Mouse (Mus musculus): Measurements from ENCODE around the gene Gm13090. TPM values are rescaled to one million over a fixed set of nuclear protein-coding genes. Genes with fewer than 3 reads are reported as not detected.

Gene Gm13090
- total and polyA plus RNA-seq, 2 experiments from 2014 or later, result 0.26 TPM; not detected in 1

DNA sequence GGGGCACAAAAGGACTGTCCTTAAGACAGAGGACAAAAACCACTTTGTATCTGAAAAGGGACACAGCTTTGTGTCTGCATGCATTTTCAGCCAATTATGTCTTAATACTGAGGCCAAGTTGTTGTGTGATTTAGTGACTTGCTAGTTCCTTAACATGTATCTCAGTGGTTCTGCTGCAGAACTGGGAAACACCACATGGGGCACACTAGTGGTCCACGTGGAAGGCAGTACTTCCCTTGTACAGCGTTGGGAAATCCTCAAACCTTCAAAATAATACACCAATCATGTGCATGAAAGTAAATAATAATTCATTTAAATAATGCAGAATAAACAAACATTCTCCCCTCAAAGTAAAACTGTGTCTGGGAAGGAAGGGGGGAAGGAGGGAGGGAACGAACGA lies 20.6 kb upstream of the Gm13090 start:
- no peaks in the 10 kb centered on the region for H3K4me1 ChIP-seq (ENCODE audit: control insufficient read depth, insufficient read depth)
- DNase-seq (ENCODE audit: low spot score) (no peak), ATAC-seq (ENCODE audit: insufficient read depth, low read depth) (no peak)
- H3K9ac ChIP-seq (replicated peaks; ENCODE audit: low read depth, low read length), result no peak overlapping the region
- TF ChIP-seq EP300 (IDR thresholded peaks at IDR 0.05; ENCODE audit: low read depth) (no peak), CTCF (IDR thresholded peaks at IDR 0.05; ENCODE audit: low read depth) (peak; percentile 22)
- peaks cover 40% of the 10 kb centered on the region for H3K36me3 ChIP-seq (replicated peaks; ENCODE audit: control insufficient read depth, insufficient read depth, low read length)
- no peak overlapping the region for H3K27ac ChIP-seq (ENCODE audit: low read depth)
- H3K4me3 ChIP-seq (ENCODE audit: low read depth, low read length), result no peak overlapping the region
- WGBS, result 60% methylated on average over 4 of the region's 4 CpGs
- H3K4me2 ChIP-seq (ENCODE audit: low read depth, low read length), result no peak overlapping the region
- H3K9me3 ChIP-seq (replicated peaks; ENCODE audit: control insufficient read depth, low read length), result no peaks in the 10 kb centered on the region
- no peaks in the 10 kb centered on the region for H3K27me3 ChIP-seq (ENCODE audit: control insufficient read depth, insufficient read depth, low read length)

GRCm38 (mm10) chr4:151070962-151071361 lies 18.4 kb upstream of the Gm13090 start:
- Histone ChIP-seq H3K4me1 (ENCODE audit: control insufficient read depth, insufficient read depth) (no peaks in the 10 kb centered on the region), H3K27ac (ENCODE audit: low read depth) (no peak overlapping the region), H3K4me3 (ENCODE audit: low read depth, low read length) (no peak overlapping the region), H3K9ac (replicated peaks; ENCODE audit: low read depth, low read length) (no peak overlapping the region), H3K36me3 (replicated peaks; ENCODE audit: control insufficient read depth, insufficient read depth, low read length) (peaks cover 40% of the 10 kb centered on the region), H3K27me3 (ENCODE audit: control insufficient read depth, insufficient read depth, low read length) (no peaks in the 10 kb centered on the region), H3K4me2 (ENCODE audit: low read depth, low read length) (no peak overlapping the region), H3K9me3 (replicated peaks; ENCODE audit: control insufficient read depth, low read length) (no peaks in the 10 kb centered on the region)
- no peak for ATAC-seq (ENCODE audit: insufficient read depth, low read depth)
- TF ChIP-seq CTCF (IDR thresholded peaks at IDR 0.05; ENCODE audit: low read depth), result no peak
- no peak for TF ChIP-seq EP300 (IDR thresholded peaks at IDR 0.05; ENCODE audit: low read depth)
- WGBS, result 76% methylated on average over 7 of the region's 7 CpGs
- DNase-seq (ENCODE audit: low spot score), result no peak

DNA sequence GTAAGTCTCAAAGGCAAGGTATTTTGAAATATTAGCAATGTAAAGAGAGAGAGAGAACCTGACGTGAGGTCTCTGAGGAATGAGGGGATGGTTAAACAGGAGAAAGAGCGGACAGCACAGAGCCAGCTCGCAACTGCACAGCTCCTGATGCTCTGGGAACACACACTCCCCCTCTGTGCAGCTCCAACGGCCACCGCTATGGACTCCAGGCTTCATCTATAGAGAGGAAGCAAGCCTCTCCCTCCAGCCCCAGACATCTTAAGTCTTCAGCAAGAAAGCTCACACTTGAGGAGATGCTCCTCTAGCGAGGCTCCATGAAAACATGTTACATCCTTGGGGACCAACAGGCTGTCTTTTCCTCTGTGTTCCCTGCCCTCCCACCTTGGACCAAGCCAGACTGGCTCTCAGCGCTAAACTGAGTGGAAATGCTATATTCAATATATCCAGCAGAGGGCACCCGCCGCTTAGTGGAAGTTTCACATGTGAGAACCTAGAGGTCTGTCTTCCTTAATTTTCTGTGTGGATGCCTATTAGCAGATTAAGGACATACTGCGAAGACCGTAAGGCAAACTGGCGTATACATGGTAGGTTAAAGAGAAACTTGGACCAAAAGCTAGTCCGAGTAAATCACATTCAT lies 16.1 kb upstream of the Gm13090 start:
- Histone ChIP-seq H3K4me1 (ENCODE audit: control insufficient read depth, insufficient read depth) (no peaks in the 10 kb centered on the region), H3K9me3 (replicated peaks; ENCODE audit: control insufficient read depth, low read length) (no peaks in the 10 kb centered on the region), H3K9ac (replicated peaks; ENCODE audit: low read depth, low read length) (no peak overlapping the region), H3K27ac (ENCODE audit: low read depth) (no peak overlapping the region), H3K36me3 (replicated peaks; ENCODE audit: control insufficient read depth, insufficient read depth, low read length) (peaks cover 39% of the 10 kb centered on the region), H3K4me2 (ENCODE audit: low read depth, low read length) (no peak overlapping the region), H3K4me3 (ENCODE audit: low read depth, low read length) (no peak overlapping the region), H3K27me3 (ENCODE audit: control insufficient read depth, insufficient read depth, low read length) (no peaks in the 10 kb centered on the region)
- 45% methylated on average over 13 of the region's 13 CpGs for WGBS
- ATAC-seq (ENCODE audit: insufficient read depth, low read depth) (peak; percentile 53), DNase-seq (ENCODE audit: low spot score) (peak; percentile 62)
- TF ChIP-seq CTCF (IDR thresholded peaks at IDR 0.05; ENCODE audit: low read depth), result peak; percentile 89
- TF ChIP-seq EP300 (IDR thresholded peaks at IDR 0.05; ENCODE audit: low read depth), result no peak

DNA sequence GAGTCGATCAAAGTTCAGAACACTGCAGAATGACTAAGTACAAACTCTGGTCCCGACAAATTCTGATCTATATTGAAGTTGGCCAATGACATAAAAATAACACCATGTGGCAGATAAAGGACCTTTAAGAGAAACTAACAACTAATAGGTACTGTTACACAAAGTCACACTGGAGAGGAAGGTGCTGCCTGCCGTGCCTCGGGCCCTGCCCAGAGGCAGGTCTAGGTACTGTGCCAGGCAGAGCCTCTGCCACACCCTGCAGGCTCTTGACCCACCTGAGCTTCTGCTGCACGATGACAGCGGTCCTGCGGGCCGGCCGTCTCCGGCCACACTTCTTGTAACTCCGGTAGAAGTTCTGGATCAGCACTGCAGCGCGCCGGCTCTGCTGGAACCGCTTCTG lies 14.6 kb upstream of the Gm13090 start:
- 78% methylated on average over 15 of the region's 15 CpGs for WGBS
- Histone ChIP-seq H3K4me1 (ENCODE audit: control insufficient read depth, insufficient read depth) (no peaks in the 10 kb centered on the region), H3K27ac (ENCODE audit: low read depth) (no peak overlapping the region), H3K9me3 (replicated peaks; ENCODE audit: control insufficient read depth, low read length) (no peaks in the 10 kb centered on the region), H3K27me3 (ENCODE audit: control insufficient read depth, insufficient read depth, low read length) (no peaks in the 10 kb centered on the region), H3K36me3 (replicated peaks; ENCODE audit: control insufficient read depth, insufficient read depth, low read length) (peaks cover 54% of the 10 kb centered on the region), H3K4me2 (ENCODE audit: low read depth, low read length) (no peak overlapping the region), H3K4me3 (ENCODE audit: low read depth, low read length) (no peak overlapping the region), H3K9ac (replicated peaks; ENCODE audit: low read depth, low read length) (no peak overlapping the region)
- no peak for TF ChIP-seq EP300 (IDR thresholded peaks at IDR 0.05; ENCODE audit: low read depth)
- TF ChIP-seq CTCF (IDR thresholded peaks at IDR 0.05; ENCODE audit: low read depth), result no peak
- ATAC-seq (ENCODE audit: insufficient read depth, low read depth), result no peak
- no peak for DNase-seq (ENCODE audit: low spot score)

DNA sequence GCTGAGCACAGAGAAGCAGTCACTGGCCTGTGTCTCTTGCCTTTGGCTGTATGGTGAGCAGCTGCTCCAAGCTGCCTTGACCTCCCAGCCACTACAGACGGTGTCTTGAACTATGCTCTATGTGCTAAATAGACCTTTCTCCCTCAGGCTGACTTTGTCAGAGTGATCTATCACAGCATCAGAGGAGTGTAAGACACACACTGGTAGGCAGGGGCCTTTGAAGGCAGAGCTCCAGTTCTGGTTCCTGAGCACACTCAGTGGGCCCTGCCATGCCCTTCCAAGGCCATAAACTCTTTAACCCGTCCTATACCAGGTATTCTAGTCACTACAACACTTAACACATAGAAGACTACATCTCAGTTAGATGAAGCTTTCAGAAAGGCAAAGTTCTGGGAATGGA lies 8.0 kb upstream of the Gm13090 start:
- H3K36me3 ChIP-seq (replicated peaks; ENCODE audit: control insufficient read depth, insufficient read depth, low read length), result peaks cover 41% of the 10 kb centered on the region

DNA sequence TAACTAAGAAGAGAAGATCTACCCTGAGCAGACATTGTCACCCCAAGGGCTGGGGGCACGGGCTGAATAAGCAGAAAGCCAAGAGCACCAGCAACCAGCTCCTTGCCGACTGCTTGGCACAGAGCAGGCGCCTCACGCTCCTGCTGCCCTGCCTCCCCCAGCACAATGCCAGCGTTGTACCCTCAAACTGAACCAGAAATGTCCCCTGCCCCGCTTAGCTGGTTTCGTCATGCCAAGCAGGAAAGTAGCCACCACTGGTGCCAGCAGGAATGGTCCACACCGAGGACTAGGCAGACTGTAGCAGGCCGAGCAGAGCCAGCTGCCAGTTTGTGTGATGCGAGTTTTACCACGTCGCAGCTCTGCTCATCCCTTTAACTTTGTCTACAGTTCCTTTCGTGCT lies 7.4 kb upstream of the Gm13090 start:
- Histone ChIP-seq H3K4me3 (ENCODE audit: low read depth, low read length) (no peak overlapping the region), H3K27ac (ENCODE audit: low read depth) (peak overlapping the region; percentile 87), H3K36me3 (replicated peaks; ENCODE audit: control insufficient read depth, insufficient read depth, low read length) (peaks cover 37% of the 10 kb centered on the region), H3K9ac (replicated peaks; ENCODE audit: low read depth, low read length) (0 out of 2 replicates have a peak overlapping the region, but pooled peaks have one; percentile 5), H3K4me1 (ENCODE audit: control insufficient read depth, insufficient read depth) (0 out of 2 replicates have a peak, but pooled peaks cover 7% of the 10 kb centered on the region), H3K4me2 (ENCODE audit: low read depth, low read length) (no peak overlapping the region), H3K27me3 (ENCODE audit: control insufficient read depth, insufficient read depth, low read length) (no peaks in the 10 kb centered on the region), H3K9me3 (replicated peaks; ENCODE audit: control insufficient read depth, low read length) (no peaks in the 10 kb centered on the region)
- no peak for TF ChIP-seq CTCF (IDR thresholded peaks at IDR 0.05; ENCODE audit: low read depth)
- TF ChIP-seq EP300 (IDR thresholded peaks at IDR 0.05; ENCODE audit: low read depth), result no peak
- WGBS, result 85% methylated on average over 13 of the region's 13 CpGs
- DNase-seq (ENCODE audit: low spot score), result no peak
- no peak for ATAC-seq (ENCODE audit: insufficient read depth, low read depth)

More for the DNA sequence above, 8.0 kb upstream of the Gm13090 start:
- TF ChIP-seq EP300 (IDR thresholded peaks at IDR 0.05; ENCODE audit: low read depth) (no peak), CTCF (IDR thresholded peaks at IDR 0.05; ENCODE audit: low read depth) (no peak)
- Histone ChIP-seq H3K4me3 (ENCODE audit: low read depth, low read length) (no peak overlapping the region), H3K27ac (ENCODE audit: low read depth) (no peak overlapping the region), H3K4me2 (ENCODE audit: low read depth, low read length) (no peak overlapping the region), H3K4me1 (ENCODE audit: control insufficient read depth, insufficient read depth) (0 out of 2 replicates have a peak, but pooled peaks cover 7% of the 10 kb centered on the region), H3K9me3 (replicated peaks; ENCODE audit: control insufficient read depth, low read length) (no peaks in the 10 kb centered on the region), H3K27me3 (ENCODE audit: control insufficient read depth, insufficient read depth, low read length) (no peaks in the 10 kb centered on the region), H3K9ac (replicated peaks; ENCODE audit: low read depth, low read length) (no peak overlapping the region)
- 78% methylated on average over 2 of the region's 2 CpGs for WGBS
- ATAC-seq (ENCODE audit: insufficient read depth, low read depth) (no peak), DNase-seq (ENCODE audit: low spot score) (no peak)

Measured in heart, postnatal 0 days (tissue).